Mouse (Mus musculus): ENCODE measurements around the gene Gm43191. TPM values are rescaled to one million over a fixed set of nuclear protein-coding genes. Genes with fewer than 3 reads are reported as not detected.
A peak's percentile ranks its signal among the peaks of the same experiment; 100 is the strongest.

Gene Gm43191
- polyA plus RNA-seq, 1 experiment, result not detected

DNA sequence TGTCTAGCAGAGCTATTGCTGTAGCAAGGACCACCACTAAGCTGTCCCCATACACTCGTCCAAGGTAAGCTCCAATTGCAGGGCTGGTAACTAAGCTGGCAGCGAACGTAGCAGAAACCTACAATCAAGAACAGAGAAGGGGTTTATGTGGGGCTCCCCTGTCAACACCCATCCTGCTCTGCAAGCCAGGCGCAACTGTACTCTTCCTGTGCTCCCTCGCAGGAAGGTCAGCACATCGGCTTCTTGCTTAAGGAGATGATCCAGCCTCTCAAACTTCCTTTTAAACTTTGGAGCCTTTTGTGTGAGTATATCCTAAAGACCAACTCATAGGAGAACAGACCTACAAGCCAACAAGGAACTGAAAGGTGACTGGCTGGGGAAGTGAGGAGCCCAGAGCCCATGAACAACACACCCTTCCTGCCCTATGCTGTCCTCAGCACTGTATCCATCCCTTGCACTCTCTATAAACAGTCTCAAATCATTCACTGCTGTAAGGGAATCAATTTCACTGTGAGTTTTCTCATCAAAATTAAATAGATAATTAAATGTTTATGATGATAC lies 39.2 kb downstream of the Gm43191 start:
- TF ChIP-seq GATA1 (IDR thresholded peaks at IDR 0.05; ENCODE audit: low read length), result no peak

GRCm38 (mm10) chr3:116640024-116640423 lies 41.0 kb downstream of the Gm43191 start:
- TF ChIP-seq GATA1 (IDR thresholded peaks at IDR 0.05; ENCODE audit: low read length), result no peak

- TF ChIP-seq GATA1 (IDR thresholded peaks at IDR 0.05; ENCODE audit: low read length), result no peak
These were observed 42.5 kb downstream of the Gm43191 start for GRCm38 (mm10) chr3:116638572-116638971.

- no peak for TF ChIP-seq GATA1 (IDR thresholded peaks at IDR 0.05; ENCODE audit: low read length)
These were observed 43.2 kb downstream of the Gm43191 start for GRCm38 (mm10) chr3:116637693-116638476.

GRCm38 (mm10) chr3:116635799-116636198 lies 45.3 kb downstream of the Gm43191 start:
- no peak for TF ChIP-seq GATA1 (IDR thresholded peaks at IDR 0.05; ENCODE audit: low read length)

DNA sequence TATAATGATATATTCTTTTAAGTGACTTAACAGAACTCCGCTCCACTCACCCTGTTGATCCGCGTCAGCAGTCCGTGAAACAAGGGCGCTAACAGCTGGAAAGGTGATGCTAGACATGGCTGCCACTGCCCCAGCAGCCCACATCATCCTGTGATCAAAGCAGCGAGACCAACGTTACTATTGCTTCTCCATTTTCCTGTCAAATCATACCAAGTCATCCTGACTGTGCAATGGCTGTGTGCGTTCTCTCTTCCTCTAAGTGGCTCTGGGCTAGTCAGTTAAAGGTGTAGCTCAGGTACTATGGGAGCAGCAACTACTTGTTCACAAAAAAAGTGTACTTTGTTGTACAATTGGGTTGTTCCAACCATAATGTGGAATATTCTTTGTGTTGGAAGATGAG lies 46.2 kb downstream of the Gm43191 start:
- TF ChIP-seq GATA1 (IDR thresholded peaks at IDR 0.05; ENCODE audit: low read length), result no peak

DNA sequence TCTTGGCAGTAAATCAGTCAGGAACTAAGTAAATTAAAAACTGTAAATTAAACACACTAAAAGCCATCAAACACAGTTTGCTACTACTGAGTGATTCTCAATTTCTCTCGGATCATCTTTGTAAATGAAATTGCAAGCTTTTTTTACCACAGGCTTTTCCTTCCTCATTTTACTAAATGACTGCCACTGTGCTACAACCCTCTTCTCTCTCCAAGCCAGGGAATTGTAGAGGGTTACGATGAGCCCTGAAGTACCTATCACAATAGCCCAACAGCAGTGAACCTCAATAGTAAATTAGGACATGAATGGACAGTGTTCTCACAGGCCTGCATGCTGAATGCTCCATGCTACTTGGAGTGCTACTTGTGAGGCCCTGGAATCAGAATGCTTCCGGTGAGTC lies 47.0 kb downstream of the Gm43191 start:
- TF ChIP-seq GATA1 (IDR thresholded peaks at IDR 0.05; ENCODE audit: low read length), result no peak

DNA sequence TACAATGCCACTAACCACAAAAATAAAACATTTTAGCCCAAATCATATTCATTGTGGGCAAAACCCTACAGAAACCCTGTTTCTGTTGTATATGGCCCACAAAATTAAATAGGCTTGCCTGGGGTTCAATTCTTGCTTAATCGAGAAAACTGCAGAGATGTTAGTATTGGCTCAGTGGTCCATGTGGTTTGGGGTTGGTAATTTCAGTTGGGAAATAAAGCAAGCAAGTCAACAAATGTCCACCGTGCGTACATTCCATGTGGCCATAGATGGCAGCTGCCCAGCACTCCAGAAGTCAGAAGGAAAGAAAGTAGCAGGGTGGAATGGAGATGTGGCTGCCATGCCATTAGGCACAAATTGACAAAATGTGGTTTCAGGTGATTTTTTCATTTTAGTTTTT lies 48.1 kb downstream of the Gm43191 start:
- TF ChIP-seq GATA1 (IDR thresholded peaks at IDR 0.05; ENCODE audit: low read length), result no peak

- no peak for TF ChIP-seq GATA1 (IDR thresholded peaks at IDR 0.05; ENCODE audit: low read length)
These were observed 49.6 kb downstream of the Gm43191 start for GRCm38 (mm10) chr3:116631459-116631858.

- no peak for TF ChIP-seq GATA1 (IDR thresholded peaks at IDR 0.05; ENCODE audit: low read length)
These were observed 58.4 kb downstream of the Gm43191 start for GRCm38 (mm10) chr3:116622641-116623040.

- TF ChIP-seq GATA1 (IDR thresholded peaks at IDR 0.05; ENCODE audit: low read length), result no peak
These were observed 60.3 kb downstream of the Gm43191 start for GRCm38 (mm10) chr3:116620636-116621370.

GRCm38 (mm10) chr3:116618855-116619254 lies 62.2 kb downstream of the Gm43191 start:
- TF ChIP-seq GATA1 (IDR thresholded peaks at IDR 0.05; ENCODE audit: low read length), result peak; percentile 19

- no peak for TF ChIP-seq GATA1 (IDR thresholded peaks at IDR 0.05; ENCODE audit: low read length)
These were observed 65.6 kb downstream of the Gm43191 start for GRCm38 (mm10) chr3:116615318-116616068.

GRCm38 (mm10) chr3:116614295-116614892 lies 66.7 kb downstream of the Gm43191 start, which contains the start of gene Trmt13:
Gene Trmt13 (minus strand): TSS chr3:116614587.
- no peak for TF ChIP-seq GATA1 (IDR thresholded peaks at IDR 0.05; ENCODE audit: low read length)

- TF ChIP-seq GATA1 (IDR thresholded peaks at IDR 0.05; ENCODE audit: low read length), result no peak
These were observed 76.5 kb downstream of the Gm43191 start for GRCm38 (mm10) chr3:116604570-116604969.
